Mouse (Mus musculus): ENCODE data around the gene Ak2. TPM values are rescaled to one million over a fixed set of nuclear protein-coding genes. Genes with fewer than 3 reads are reported as not detected.

Ak2 gene
- polyA plus RNA-seq, 1 experiment from 2014 or later = 224 TPM

GRCm38 (mm10) chr4:129047721-129048421 is 56.1 kb downstream of the Ak2 start:
- DNase-seq (ENCODE audit: low spot score) = no peak
- H3K4me1 ChIP-seq = peaks cover 38% of the 10 kb centered on the region
- H3K4me3 ChIP-seq = peak overlapping the region; percentile 78
- 18% methylated on average over 15 of the region's 15 CpGs for whole genome bisulfite sequencing
- peak overlapping the region; percentile 87 for H3K27ac ChIP-seq (replicated peaks)
- no peaks in the 10 kb centered on the region for H3K36me3 ChIP-seq (replicated peaks)
- H3K27me3 ChIP-seq (replicated peaks; ENCODE audit: low read depth, poor library complexity, severe bottlenecking) = peaks cover 85% of the 10 kb centered on the region
- no peaks in the 10 kb centered on the region for H3K9me3 ChIP-seq

DNA sequence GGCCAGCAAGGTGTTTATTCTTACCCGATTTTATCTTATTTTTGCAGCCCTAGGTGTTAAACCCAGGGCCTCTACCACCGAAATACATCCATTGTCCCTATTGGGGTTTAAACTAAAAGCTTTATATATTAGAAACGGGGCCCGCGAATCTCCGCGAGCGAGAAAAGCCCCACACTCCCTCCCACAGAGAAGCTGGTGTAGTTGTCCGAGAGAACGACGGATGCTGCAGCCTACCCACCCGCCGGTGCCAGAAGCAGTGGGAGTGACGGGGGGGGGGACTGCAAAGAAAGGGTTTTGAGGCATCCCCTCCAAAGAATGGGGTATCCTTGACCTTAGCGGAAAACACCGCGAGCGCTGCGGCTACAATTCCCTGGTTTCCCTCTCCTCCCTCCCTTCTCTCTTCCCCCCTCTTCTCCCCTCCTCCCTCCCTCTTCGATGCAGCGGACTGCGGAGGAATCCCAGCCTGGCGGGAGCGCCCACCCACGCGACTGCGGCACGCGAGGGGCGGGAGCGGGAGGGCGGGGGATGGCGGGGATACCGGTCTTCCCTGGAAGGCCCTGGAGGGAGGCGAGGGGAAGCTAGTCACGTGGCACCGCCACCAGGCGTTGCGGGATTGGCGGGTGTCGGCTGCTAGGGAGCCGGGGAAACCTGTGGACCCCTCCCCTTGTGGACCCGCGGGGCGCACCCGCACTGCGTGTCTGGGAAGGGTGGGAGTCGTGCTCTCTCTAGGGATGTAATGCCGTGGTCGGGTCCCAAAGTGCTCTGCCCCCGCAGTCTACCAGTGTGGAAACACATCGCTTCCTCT is 56.9 kb downstream of the Ak2 start:
- peak overlapping the region; percentile 87 for H3K27ac ChIP-seq (replicated peaks)
- WGBS = under 1% methylated on average over 52 of the region's 52 CpGs

GRCm38 (mm10) chr4:129049306-129050011 is 57.7 kb downstream of the Ak2 start:
- H3K4me1 ChIP-seq = peaks cover 38% of the 10 kb centered on the region
- H3K27me3 ChIP-seq (replicated peaks; ENCODE audit: low read depth, poor library complexity, severe bottlenecking) = peaks cover 81% of the 10 kb centered on the region
- DNase-seq (ENCODE audit: low spot score) = peak; percentile 42
- WGBS = 6% methylated on average over 23 of the region's 23 CpGs
- H3K9me3 ChIP-seq = no peaks in the 10 kb centered on the region
- H3K4me3 ChIP-seq = peak overlapping the region; percentile 78
- H3K27ac ChIP-seq (replicated peaks) = peak overlapping the region; percentile 87
- H3K36me3 ChIP-seq (replicated peaks) = no peaks in the 10 kb centered on the region

More for the DNA sequence above, 56.9 kb downstream of the Ak2 start:
- peak; percentile 89 for DNase-seq (ENCODE audit: low spot score)
- peaks cover 88% of the 10 kb centered on the region for H3K27me3 ChIP-seq (replicated peaks; ENCODE audit: low read depth, poor library complexity, severe bottlenecking)
- no peaks in the 10 kb centered on the region for H3K36me3 ChIP-seq (replicated peaks)
- H3K4me1 ChIP-seq = peaks cover 38% of the 10 kb centered on the region
- H3K9me3 ChIP-seq = no peaks in the 10 kb centered on the region
- peak overlapping the region; percentile 78 for H3K4me3 ChIP-seq

GRCm38 (mm10) chr4:129050365-129050764 is 58.6 kb downstream of the Ak2 start:
- Histone ChIP-seq H3K27me3 (replicated peaks; ENCODE audit: low read depth, poor library complexity, severe bottlenecking) (peaks cover 73% of the 10 kb centered on the region), H3K4me1 (peaks cover 38% of the 10 kb centered on the region), H3K36me3 (replicated peaks) (no peaks in the 10 kb centered on the region), H3K27ac (replicated peaks) (no peak overlapping the region), H3K4me3 (no peak overlapping the region), H3K9me3 (no peaks in the 10 kb centered on the region)
- WGBS = 79% methylated on average over 4 of the region's 4 CpGs
- DNase-seq (ENCODE audit: low spot score) = no peak

DNA sequence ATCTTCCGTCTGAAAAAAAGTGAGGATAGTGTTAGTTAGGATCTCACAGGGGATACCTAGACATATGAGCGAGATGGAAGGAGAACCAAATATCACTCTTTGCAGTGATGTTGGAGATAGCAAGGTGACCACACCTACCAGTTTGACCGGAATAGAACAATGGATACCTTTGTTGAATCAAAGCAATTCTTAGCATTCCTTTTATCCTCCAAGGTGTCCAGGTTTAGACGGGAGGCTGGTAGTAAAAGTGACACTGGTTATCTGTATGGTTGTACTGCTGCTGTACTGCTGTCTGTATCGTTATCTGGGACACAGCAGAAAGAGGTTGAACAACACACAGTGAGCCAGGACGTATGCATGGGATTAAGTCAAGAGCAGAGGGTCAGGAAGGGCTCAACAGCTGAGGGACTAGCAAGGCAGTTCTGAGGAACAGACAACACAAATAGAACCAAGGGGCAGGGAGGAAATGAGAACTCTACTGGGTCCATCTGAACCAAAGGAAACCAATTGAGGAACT is 59.2 kb downstream of the Ak2 start:
- no peaks in the 10 kb centered on the region for H3K36me3 ChIP-seq (replicated peaks)
- 62% methylated on average over 6 of the region's 6 CpGs for WGBS
- no peak overlapping the region for H3K27ac ChIP-seq (replicated peaks)
- H3K9me3 ChIP-seq = no peaks in the 10 kb centered on the region
- no peak overlapping the region for H3K4me3 ChIP-seq
- peaks cover 38% of the 10 kb centered on the region for H3K4me1 ChIP-seq
- DNase-seq (ENCODE audit: low spot score) = no peak
- peaks cover 67% of the 10 kb centered on the region for H3K27me3 ChIP-seq (replicated peaks; ENCODE audit: low read depth, poor library complexity, severe bottlenecking)

GRCm38 (mm10) chr4:129051461-129052183 is 59.9 kb downstream of the Ak2 start:
- Histone ChIP-seq H3K36me3 (replicated peaks) (no peaks in the 10 kb centered on the region), H3K9me3 (no peaks in the 10 kb centered on the region), H3K27ac (replicated peaks) (no peak overlapping the region), H3K4me3 (no peak overlapping the region), H3K4me1 (peaks cover 38% of the 10 kb centered on the region), H3K27me3 (replicated peaks; ENCODE audit: low read depth, poor library complexity, severe bottlenecking) (peaks cover 60% of the 10 kb centered on the region)
- DNase-seq (ENCODE audit: low spot score) = no peak
- 28% methylated on average over 11 of the region's 11 CpGs for whole genome bisulfite sequencing

DNA sequence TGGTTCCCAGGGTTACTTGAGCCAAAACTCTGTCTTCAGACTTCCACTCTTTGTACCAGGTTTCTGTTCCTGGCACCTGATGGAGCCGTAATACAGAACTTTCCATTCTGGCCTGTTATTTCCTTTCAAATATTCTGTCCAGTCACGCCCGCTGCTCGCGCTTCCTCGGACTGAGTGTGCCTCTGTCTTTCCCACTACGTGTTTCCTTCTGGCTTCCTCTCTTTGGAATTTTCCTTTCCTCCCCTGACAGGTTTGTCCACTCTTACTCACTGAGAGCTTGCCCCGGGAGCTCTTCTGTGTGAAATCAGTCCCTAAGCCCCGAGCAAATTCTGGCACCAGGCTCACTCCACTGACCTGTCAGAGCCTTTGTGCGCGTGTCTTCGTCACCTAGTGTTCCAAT is 63.0 kb downstream of the Ak2 start:
- Histone ChIP-seq H3K27me3 (replicated peaks; ENCODE audit: low read depth, poor library complexity, severe bottlenecking) (peaks cover 29% of the 10 kb centered on the region), H3K27ac (replicated peaks) (no peak overlapping the region), H3K4me3 (no peak overlapping the region), H3K9me3 (no peaks in the 10 kb centered on the region), H3K4me1 (peaks cover 36% of the 10 kb centered on the region), H3K36me3 (replicated peaks) (no peaks in the 10 kb centered on the region)
- DNase-seq (ENCODE audit: low spot score) = no peak
- 83% methylated on average over 12 of the region's 12 CpGs for WGBS

DNA sequence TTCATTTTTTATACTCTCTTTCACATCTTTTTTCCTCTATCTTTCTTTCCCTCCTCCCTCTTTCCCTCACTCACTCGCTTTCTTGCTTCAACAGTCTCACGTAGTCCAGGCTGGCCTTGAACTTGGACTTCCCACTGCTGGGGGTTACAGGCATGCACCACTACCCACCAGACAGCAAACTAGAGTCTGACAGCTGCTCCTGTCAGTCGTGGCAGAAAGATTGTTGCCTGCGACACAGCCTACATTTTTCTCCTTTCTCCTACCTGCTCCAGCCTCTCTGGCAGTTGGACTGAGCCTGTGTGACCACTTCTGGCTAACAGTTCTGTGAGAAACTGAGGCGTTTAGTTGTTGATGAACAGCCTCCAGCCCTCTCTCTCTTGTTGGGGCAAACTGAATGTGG is 63.8 kb downstream of the Ak2 start:
- Histone ChIP-seq H3K36me3 (replicated peaks) (no peaks in the 10 kb centered on the region), H3K27ac (replicated peaks) (no peak overlapping the region), H3K4me1 (peaks cover 39% of the 10 kb centered on the region), H3K4me3 (no peak overlapping the region), H3K27me3 (replicated peaks; ENCODE audit: low read depth, poor library complexity, severe bottlenecking) (peaks cover 21% of the 10 kb centered on the region), H3K9me3 (no peaks in the 10 kb centered on the region)
- DNase-seq (ENCODE audit: low spot score) = no peak
- 88% methylated on average over 5 of the region's 5 CpGs for WGBS

DNA sequence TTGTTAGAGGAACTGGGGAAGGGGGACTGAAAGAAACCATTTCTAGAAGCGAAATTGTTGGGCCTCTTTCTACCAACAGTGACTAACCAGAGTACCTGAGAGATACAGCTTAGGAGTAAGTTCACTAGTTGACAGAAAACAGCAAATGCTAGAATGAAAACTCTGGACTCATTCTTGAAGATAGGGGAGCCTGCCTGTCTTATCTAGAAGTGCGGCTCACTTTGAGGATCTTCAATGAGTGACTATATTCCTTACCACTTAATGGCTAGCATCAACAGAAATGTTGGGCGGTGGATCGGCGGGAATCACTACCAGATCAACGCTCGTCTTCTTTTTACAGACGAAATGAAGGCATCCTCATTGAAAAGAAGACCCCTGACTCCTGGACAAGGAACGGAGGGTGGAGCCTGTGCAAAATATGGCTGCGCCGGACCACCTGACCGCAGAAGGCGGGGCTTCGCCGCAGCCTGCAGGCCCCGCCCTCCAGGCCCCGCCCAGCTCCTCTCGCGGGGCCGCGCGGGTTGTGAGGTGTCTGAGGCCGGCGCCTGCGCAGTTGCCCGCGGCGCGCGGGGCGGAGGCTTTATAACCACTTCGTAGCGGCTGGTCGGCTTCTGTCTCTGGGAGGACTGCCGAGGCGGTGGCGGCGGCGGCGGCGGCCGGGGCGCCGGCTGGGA is 65.9 kb downstream of the Ak2 start:
- H3K4me1 ChIP-seq = peaks cover 29% of the 10 kb centered on the region
- peak; percentile 98 for DNase-seq (ENCODE audit: low spot score)
- no peaks in the 10 kb centered on the region for H3K36me3 ChIP-seq (replicated peaks)
- peak overlapping the region; percentile 91 for H3K4me3 ChIP-seq
- WGBS = 3% methylated on average over 44 of the region's 44 CpGs
- H3K27me3 ChIP-seq (replicated peaks; ENCODE audit: low read depth, poor library complexity, severe bottlenecking) = 0 out of 2 replicates have a peak, but pooled peaks cover 4% of the 10 kb centered on the region
- peak overlapping the region; percentile 93 for H3K27ac ChIP-seq (replicated peaks)
- H3K9me3 ChIP-seq = no peaks in the 10 kb centered on the region

GRCm38 (mm10) chr4:129058207-129059092 is 66.7 kb downstream of the Ak2 start, which contains the start of gene Rnf19b:
Rnf19b (plus strand) TSS chr4:129058271.
- Histone ChIP-seq H3K36me3 (replicated peaks) (no peaks in the 10 kb centered on the region), H3K4me1 (peaks cover 29% of the 10 kb centered on the region), H3K4me3 (peak within 1 kb of the TSS; percentile 91), H3K27ac (replicated peaks) (peak within 1 kb of the TSS; percentile 93), H3K27me3 (replicated peaks; ENCODE audit: low read depth, poor library complexity, severe bottlenecking) (no peaks in the 10 kb centered on the region), H3K9me3 (no peaks in the 10 kb centered on the region)
- WGBS = under 1% methylated on average over 107 of the region's 107 CpGs
- peak; percentile 68 for DNase-seq (ENCODE audit: low spot score)

GRCm38 (mm10) chr4:129059125-129059551 is 67.4 kb downstream of the Ak2 start:
- DNase-seq (ENCODE audit: low spot score) = peak; percentile 53
- Histone ChIP-seq H3K36me3 (replicated peaks) (no peaks in the 10 kb centered on the region), H3K4me1 (peaks cover 29% of the 10 kb centered on the region), H3K4me3 (peak overlapping the region; percentile 91), H3K9me3 (no peaks in the 10 kb centered on the region), H3K27ac (replicated peaks) (0 out of 2 replicates have a peak overlapping the region, but pooled peaks have one; percentile 93), H3K27me3 (replicated peaks; ENCODE audit: low read depth, poor library complexity, severe bottlenecking) (no peaks in the 10 kb centered on the region)
- 5% methylated on average over 13 of the region's 13 CpGs for WGBS

Data from embryonic facial prominence, embryonic 10.5 days (tissue).